Mouse (Mus musculus): Measurements from ENCODE around the gene Gm20683. TPM values are rescaled to one million over a fixed set of nuclear protein-coding genes. Genes with fewer than 3 reads are reported as not detected.

Gene Gm20683
- polyA plus RNA-seq, 1 experiment = not detected

GRCm38 (mm10) chr17:25838904-25839303 lies 2.7 kb downstream of the Gm20683 start:
- WGBS = 86% methylated on average over 4 of the region's 4 CpGs
- Histone ChIP-seq H3K4me3 (ENCODE audit: insufficient read depth, low read depth, low read length) (no peak overlapping the region), H3K27ac (ENCODE audit: insufficient read depth, low read depth, low read length) (no peak overlapping the region), H3K4me1 (ENCODE audit: control insufficient read depth, insufficient read depth, low read length) (peaks cover 52% of the 10 kb centered on the region)
- no peak for TF ChIP-seq POLR2A (IDR thresholded peaks at IDR 0.05; ENCODE audit: insufficient read depth, low read depth, low read length)
- TF ChIP-seq CTCF (IDR thresholded peaks at IDR 0.05; ENCODE audit: insufficient read depth, low read depth, low read length) = no peak

DNA sequence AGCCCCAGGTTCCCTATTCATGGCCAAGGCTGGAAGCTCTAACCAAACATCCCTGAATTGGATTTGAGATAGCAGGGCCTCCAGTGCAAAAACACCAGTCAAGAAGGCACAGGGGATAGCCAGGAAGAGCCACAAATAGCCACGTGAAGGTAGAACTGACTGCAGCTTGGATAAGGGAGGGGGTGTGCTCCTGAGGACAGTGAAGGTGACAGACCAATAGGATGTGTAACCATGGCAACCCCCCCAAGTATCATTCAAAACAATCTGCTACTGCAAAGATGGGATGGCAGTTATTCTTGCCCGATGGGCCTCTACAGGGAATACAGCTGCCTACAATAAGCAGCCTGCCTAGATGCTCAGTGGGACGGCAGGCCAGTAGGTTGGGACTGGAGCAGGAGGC lies 4.0 kb downstream of the Gm20683 start:
- H3K4me3 ChIP-seq (ENCODE audit: insufficient read depth, low read depth, low read length) = no peak overlapping the region
- H3K4me1 ChIP-seq (ENCODE audit: control insufficient read depth, insufficient read depth, low read length) = peaks cover 51% of the 10 kb centered on the region
- WGBS = 33% methylated on average over 3 of the region's 3 CpGs
- H3K27ac ChIP-seq (ENCODE audit: insufficient read depth, low read depth, low read length) = peak overlapping the region; percentile 74
- no peak for TF ChIP-seq CTCF (IDR thresholded peaks at IDR 0.05; ENCODE audit: insufficient read depth, low read depth, low read length)

- WGBS = 2% methylated on average over 29 of the region's 29 CpGs
- TF ChIP-seq CTCF (IDR thresholded peaks at IDR 0.05; ENCODE audit: insufficient read depth, low read depth, low read length) (no peak), POLR2A (IDR thresholded peaks at IDR 0.05; ENCODE audit: insufficient read depth, low read depth, low read length) (peak; percentile 57)
- H3K4me3 ChIP-seq (ENCODE audit: insufficient read depth, low read depth, low read length) = peak within 1 kb of the TSS; percentile 58
- peaks cover 48% of the 10 kb centered on the region for H3K4me1 ChIP-seq (ENCODE audit: control insufficient read depth, insufficient read depth, low read length)
- peak within 1 kb of the TSS; percentile 74 for H3K27ac ChIP-seq (ENCODE audit: insufficient read depth, low read depth, low read length)
Measured at GRCm38 (mm10) chr17:25837076-25837410, 4.5 kb downstream of the Gm20683 start, which contains the start of gene Rhbdl1. Gene Rhbdl1, minus strand, starts transcription at chr17:25837295.

DNA sequence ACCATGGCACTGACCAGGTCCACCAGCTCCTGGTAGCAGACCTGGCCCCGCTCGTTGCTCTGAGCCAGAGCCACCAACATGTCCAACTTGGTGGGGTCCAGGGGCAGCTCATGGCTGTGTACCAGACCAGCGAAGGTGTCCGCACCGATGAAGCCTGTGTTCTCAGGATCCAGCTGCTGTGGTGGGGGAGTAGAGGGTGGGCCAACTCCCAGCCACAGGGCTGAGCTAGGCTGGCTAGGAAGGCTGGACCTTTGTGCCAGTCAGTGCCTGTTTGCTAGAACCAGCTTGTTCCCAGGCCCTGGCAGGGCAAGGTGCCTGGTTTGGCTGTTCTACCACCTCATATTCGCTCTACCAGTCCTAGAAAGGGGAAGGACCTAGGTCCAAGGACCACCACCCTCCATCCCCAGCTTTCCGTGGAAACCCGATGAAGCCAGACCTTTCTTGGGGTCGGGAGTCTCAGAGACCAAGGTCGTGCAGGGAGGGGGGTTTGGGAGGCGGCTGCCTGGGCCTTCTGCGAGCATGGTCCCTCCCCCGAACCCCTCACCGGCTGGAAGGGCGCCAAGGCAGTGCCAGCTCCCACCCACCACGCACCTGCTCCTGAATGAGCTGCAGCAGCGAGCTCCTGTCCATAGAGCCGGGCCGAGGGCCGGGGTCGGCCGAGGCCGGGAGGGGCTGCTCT lies 5.0 kb downstream of the Gm20683 start:
- peak overlapping the region; percentile 58 for H3K4me3 ChIP-seq (ENCODE audit: insufficient read depth, low read depth, low read length)
- peaks cover 53% of the 10 kb centered on the region for H3K4me1 ChIP-seq (ENCODE audit: control insufficient read depth, insufficient read depth, low read length)
- peak overlapping the region; percentile 74 for H3K27ac ChIP-seq (ENCODE audit: insufficient read depth, low read depth, low read length)
- 8% methylated on average over 23 of the region's 23 CpGs for WGBS
- TF ChIP-seq CTCF (IDR thresholded peaks at IDR 0.05; ENCODE audit: insufficient read depth, low read depth, low read length) (no peak), POLR2A (IDR thresholded peaks at IDR 0.05; ENCODE audit: insufficient read depth, low read depth, low read length) (no peak)

- peak overlapping the region; percentile 58 for H3K4me3 ChIP-seq (ENCODE audit: insufficient read depth, low read depth, low read length)
Measured at GRCm38 (mm10) chr17:25835816-25836215, 5.7 kb downstream of the Gm20683 start.

DNA sequence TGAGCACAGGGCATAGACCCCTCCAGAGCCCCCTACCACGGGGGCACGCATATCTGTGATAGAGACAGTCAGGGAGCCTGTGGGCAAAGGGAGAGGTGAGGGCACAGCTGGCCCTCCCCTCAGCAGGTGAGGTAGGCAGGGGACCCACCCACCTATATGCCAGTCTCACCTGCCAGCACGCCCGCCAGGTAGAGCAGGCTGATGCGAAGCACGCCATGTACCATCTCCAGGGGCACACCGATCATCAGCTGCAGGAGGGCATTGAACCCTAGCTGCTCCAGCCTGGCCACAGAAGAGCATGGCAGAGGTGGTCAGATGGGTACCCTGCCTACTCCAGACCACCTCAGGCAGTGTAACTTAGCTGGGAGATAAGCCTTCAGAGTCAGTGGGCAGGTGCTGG lies 6.3 kb downstream of the Gm20683 start:
- 97% methylated on average over 7 of the region's 7 CpGs for WGBS
- no peak for TF ChIP-seq CTCF (IDR thresholded peaks at IDR 0.05; ENCODE audit: insufficient read depth, low read depth, low read length)
- TF ChIP-seq POLR2A (IDR thresholded peaks at IDR 0.05; ENCODE audit: insufficient read depth, low read depth, low read length) = no peak
- peak overlapping the region; percentile 81; the same call in 1 of the 2 replicates for H3K4me3 ChIP-seq (ENCODE audit: insufficient read depth, low read depth, low read length)
- no peak overlapping the region for H3K27ac ChIP-seq (ENCODE audit: insufficient read depth, low read depth, low read length)
- H3K4me1 ChIP-seq (ENCODE audit: control insufficient read depth, insufficient read depth, low read length) = peaks cover 65% of the 10 kb centered on the region

More at GRCm38 (mm10) chr17:25835816-25836215, 5.7 kb downstream of the Gm20683 start:
- TF ChIP-seq POLR2A (IDR thresholded peaks at IDR 0.05; ENCODE audit: insufficient read depth, low read depth, low read length) (no peak), CTCF (IDR thresholded peaks at IDR 0.05; ENCODE audit: insufficient read depth, low read depth, low read length) (no peak)
- peaks cover 60% of the 10 kb centered on the region for H3K4me1 ChIP-seq (ENCODE audit: control insufficient read depth, insufficient read depth, low read length)
- H3K27ac ChIP-seq (ENCODE audit: insufficient read depth, low read depth, low read length) = peak overlapping the region; percentile 74; the same call in 1 of the 2 replicates
- 89% methylated on average over 16 of the region's 16 CpGs for WGBS

DNA sequence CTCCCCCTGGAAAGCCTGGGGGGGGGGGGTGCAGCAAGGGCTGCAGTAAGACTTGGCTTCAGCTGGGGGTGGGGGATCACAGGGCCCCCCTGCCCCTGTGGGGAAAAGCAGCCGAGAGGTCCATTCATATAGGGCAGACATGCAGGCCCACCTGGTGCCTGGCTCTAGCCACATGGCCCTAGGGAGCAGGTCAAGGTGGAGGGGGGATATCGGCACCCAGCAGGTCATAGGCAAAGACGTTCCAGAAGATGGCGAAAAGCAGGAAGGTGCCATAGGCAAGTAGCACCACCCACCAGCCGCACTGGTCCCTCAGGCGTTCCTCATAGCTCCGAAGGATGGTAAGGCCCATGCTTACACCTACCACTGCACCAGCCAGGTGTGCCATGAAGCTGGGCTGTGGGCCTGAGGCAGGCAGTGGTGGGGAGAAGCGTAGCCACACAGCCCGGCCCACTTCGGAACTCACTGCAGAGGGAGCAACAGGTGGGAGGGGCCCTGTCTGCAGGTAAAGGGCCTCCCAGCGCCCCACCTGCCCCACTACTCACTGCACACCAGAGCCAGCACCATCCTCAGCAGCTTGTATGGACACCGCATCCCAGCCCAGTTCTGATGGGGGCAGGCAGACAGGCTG lies 6.9 kb downstream of the Gm20683 start:
- peaks cover 67% of the 10 kb centered on the region for H3K4me1 ChIP-seq (ENCODE audit: control insufficient read depth, insufficient read depth, low read length)
- peak overlapping the region; percentile 81 for H3K4me3 ChIP-seq (ENCODE audit: insufficient read depth, low read depth, low read length)
- H3K27ac ChIP-seq (ENCODE audit: insufficient read depth, low read depth, low read length) = no peak overlapping the region

DNA sequence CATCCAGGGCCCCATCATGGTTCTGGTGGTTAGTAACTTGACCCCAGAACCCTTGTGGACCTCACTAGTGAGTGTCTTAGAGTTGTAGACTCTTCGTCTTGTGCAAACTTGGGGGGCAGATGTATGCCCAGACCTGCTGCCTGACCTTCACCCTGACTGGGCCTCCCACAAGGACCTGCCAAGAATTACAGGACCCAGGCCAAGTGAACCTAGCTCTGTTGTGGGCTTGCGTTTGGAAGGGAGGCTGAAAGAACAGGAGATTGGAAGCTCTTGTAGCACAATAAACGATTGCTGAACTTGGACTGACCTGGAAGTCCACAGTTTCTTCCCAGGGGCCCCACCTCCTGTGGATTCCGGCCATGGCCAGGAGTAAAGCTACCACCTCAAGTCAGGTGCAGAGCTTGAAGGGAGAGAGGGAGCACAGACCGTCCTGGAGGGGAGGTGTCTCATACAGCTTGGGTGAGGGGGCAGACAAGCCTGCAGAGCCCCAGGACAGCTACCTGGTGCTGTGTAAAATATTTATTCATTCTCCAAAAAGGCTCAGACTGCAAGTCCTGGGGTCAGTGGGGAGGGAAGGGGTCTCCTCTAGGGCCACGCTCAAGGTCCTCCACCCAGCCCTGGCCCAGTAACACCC lies 7.5 kb downstream of the Gm20683 start:
- Histone ChIP-seq H3K27ac (ENCODE audit: insufficient read depth, low read depth, low read length) (peak overlapping the region; percentile 97), H3K4me3 (ENCODE audit: insufficient read depth, low read depth, low read length) (peak overlapping the region; percentile 81), H3K4me1 (ENCODE audit: control insufficient read depth, insufficient read depth, low read length) (peaks cover 69% of the 10 kb centered on the region)
- TF ChIP-seq POLR2A (IDR thresholded peaks at IDR 0.05; ENCODE audit: insufficient read depth, low read depth, low read length) (no peak), CTCF (IDR thresholded peaks at IDR 0.05; ENCODE audit: insufficient read depth, low read depth, low read length) (no peak)
- 26% methylated on average over 6 of the region's 6 CpGs for WGBS

More for the DNA sequence above, 6.9 kb downstream of the Gm20683 start:
- no peak for TF ChIP-seq POLR2A (IDR thresholded peaks at IDR 0.05; ENCODE audit: insufficient read depth, low read depth, low read length)
- TF ChIP-seq CTCF (IDR thresholded peaks at IDR 0.05; ENCODE audit: insufficient read depth, low read depth, low read length) = no peak
- WGBS = 80% methylated on average over 12 of the region's 12 CpGs

GRCm38 (mm10) chr17:25833291-25833663 lies 8.3 kb downstream of the Gm20683 start, which contains the start of gene Stub1:
Gene Stub1, minus strand, starts transcription at chr17:25833404.
- H3K27ac ChIP-seq (ENCODE audit: insufficient read depth, low read depth, low read length) = peak within 1 kb of the TSS; percentile 97
- H3K4me3 ChIP-seq (ENCODE audit: insufficient read depth, low read depth, low read length) = peak within 1 kb of the TSS; percentile 81
- under 1% methylated on average over 24 of the region's 24 CpGs for WGBS
- TF ChIP-seq CTCF (IDR thresholded peaks at IDR 0.05; ENCODE audit: insufficient read depth, low read depth, low read length) = no peak
- TF ChIP-seq POLR2A (IDR thresholded peaks at IDR 0.05; ENCODE audit: insufficient read depth, low read depth, low read length) = no peak
- H3K4me1 ChIP-seq (ENCODE audit: control insufficient read depth, insufficient read depth, low read length) = peaks cover 70% of the 10 kb centered on the region
